Comparison of ENCODE assay signal across 8 mouse cellular contexts in genomic region chr5:114175596-114176171, GRCm38 (mm10). TPM values are rescaled to one million over a fixed set of nuclear protein-coding genes. Genes with fewer than 3 reads are reported as not detected.
A peak's percentile ranks its signal among the peaks of the same experiment; 100 is the strongest.
DNase-seq lines count a peak whose midpoint lies in the region; ATAC-seq and TF ChIP-seq lines count a peak whose summit lies in the region.

No protein-coding gene starts in this region.

- H3K4me1 ChIP-seq in E14TG2a.4 (replicated peaks; ENCODE audit: low read depth, low read length) = peaks cover 56% of the 10 kb centered on the region
- peaks cover 16 to 23% of the 10 kb centered on the region in 2 experiments for H3K4me1 ChIP-seq in heart, embryonic 14.5 days (ENCODE audit: control insufficient read depth in 2 of 2, insufficient read depth in 2 of 2, low read length in 2 of 2)
- H3K4me1 ChIP-seq in liver, embryonic 13.5 days (replicated peaks) = peaks cover 26% of the 10 kb centered on the region
- peaks cover 7% of the 10 kb centered on the region for H3K4me1 ChIP-seq in stomach, embryonic 16.5 days (ENCODE audit: control insufficient read depth, insufficient read depth, low read length)

- under 1% methylated on average over 26 of the region's 26 CpGs for WGBS in heart, embryonic 14.5 days
- under 1% methylated on average over 26 of the region's 26 CpGs for WGBS in liver, embryonic 13.5 days (ENCODE audit: insufficient replicate concordance)
- WGBS in stomach, embryonic 16.5 days = under 1% methylated on average over 26 of the region's 26 CpGs

- no peaks in the 10 kb centered on the region for H3K36me3 ChIP-seq in E14TG2a.4 (ENCODE audit: insufficient read depth, low read length)
- no peaks in the 10 kb centered on the region for H3K36me3 ChIP-seq in heart, embryonic 14.5 days (ENCODE audit: control insufficient read depth, insufficient read depth, low read length)
- H3K36me3 ChIP-seq in liver, embryonic 13.5 days = no peaks in the 10 kb centered on the region
- no peaks in the 10 kb centered on the region for H3K36me3 ChIP-seq in stomach, embryonic 16.5 days (ENCODE audit: control insufficient read depth, insufficient read depth, low read length)

- H3K9ac ChIP-seq in heart, embryonic 14.5 days (ENCODE audit: low read length) = peak overlapping the region; percentile 71
- H3K9ac ChIP-seq in liver, embryonic 13.5 days = peak overlapping the region; percentile 51
- peak overlapping the region; percentile 79 for H3K9ac ChIP-seq in stomach, embryonic 16.5 days (ENCODE audit: low read length)

- no peaks in the 10 kb centered on the region for H3K9me3 ChIP-seq in E14TG2a.4 (ENCODE audit: low read length)
- no peaks in the 10 kb centered on the region for H3K9me3 ChIP-seq in heart, embryonic 14.5 days (ENCODE audit: control insufficient read depth, low read length)
- no peaks in the 10 kb centered on the region for H3K9me3 ChIP-seq in liver, embryonic 13.5 days (replicated peaks)
- no peaks in the 10 kb centered on the region for H3K9me3 ChIP-seq in stomach, embryonic 16.5 days (replicated peaks; ENCODE audit: control insufficient read depth, low read length)

- ATAC-seq in heart, embryonic 14.5 days (ENCODE audit: insufficient number of reproducible peaks, insufficient read depth, low FRiP score, low read depth) = peak; percentile 96
- peak; percentile 96 for ATAC-seq in liver, embryonic 13.5 days (ENCODE audit: low read depth)
- ATAC-seq in stomach, embryonic 16.5 days (ENCODE audit: insufficient read depth, low FRiP score) = peak; percentile 98

- no peak for TF ChIP-seq CTCF in E14TG2a.4 (conservative IDR thresholded peaks at IDR 0.05; ENCODE audit: low read length)

- no peaks in the 10 kb centered on the region for H3K27me3 ChIP-seq in E14TG2a.4 (ENCODE audit: insufficient read depth, low read length)
- H3K27me3 ChIP-seq in heart, embryonic 14.5 days (ENCODE audit: control insufficient read depth, insufficient read depth, low read length) = no peaks in the 10 kb centered on the region
- no peaks in the 10 kb centered on the region for H3K27me3 ChIP-seq in liver, embryonic 13.5 days
- H3K27me3 ChIP-seq in stomach, embryonic 16.5 days (ENCODE audit: control insufficient read depth, insufficient read depth, low read length) = no peaks in the 10 kb centered on the region

- DNase-seq in c-Kit-positive CD71-negative TER-119-negative erythroid progenitor cells, embryonic 14.5 days (ENCODE audit: low read depth) = peak; percentile 90
- peak; percentile 94 for DNase-seq in fibroblast of lung, adult 2 months (ENCODE audit: low read depth)
- DNase-seq in kidney, postnatal 10 days = peak; percentile 99
- DNase-seq in liver, embryonic 13.5 days = peak; percentile 94
- DNase-seq in neural tube, embryonic 10.5 days (ENCODE audit: extremely low spot score, low spot score) = peak; percentile 95

- H3K4me2 ChIP-seq in heart, embryonic 14.5 days (ENCODE audit: low read length) = peak overlapping the region; percentile 79
- H3K4me2 ChIP-seq in liver, embryonic 13.5 days = peak overlapping the region; percentile 81
- H3K4me2 ChIP-seq in stomach, embryonic 16.5 days (ENCODE audit: low read depth, low read length) = peak overlapping the region; percentile 86

- peak overlapping the region; percentile 66 to 94 for H3K27ac ChIP-seq in heart, embryonic 14.5 days (replicated peaks in 1 of 2; ENCODE audit: control insufficient read depth in 1 of 2, insufficient read depth in 1 of 2, low read depth in 2 of 2, low read length in 2 of 2)
- H3K27ac ChIP-seq in liver, embryonic 13.5 days = no peak overlapping the region
- peak overlapping the region; percentile 75 for H3K27ac ChIP-seq in stomach, embryonic 16.5 days (ENCODE audit: low read length)

- peak overlapping the region; percentile 87 for H3K4me3 ChIP-seq in E14TG2a.4 (replicated peaks; ENCODE audit: low read length)
- peak overlapping the region; percentile 53 to 75 for H3K4me3 ChIP-seq in heart, embryonic 14.5 days (ENCODE audit: control insufficient read depth in 1 of 2, insufficient read depth in 1 of 2, low read depth in 1 of 2, low read length in 2 of 2)
- peak overlapping the region; percentile 61 for H3K4me3 ChIP-seq in liver, embryonic 13.5 days (replicated peaks)
- H3K4me3 ChIP-seq in stomach, embryonic 16.5 days (replicated peaks; ENCODE audit: low read length) = peak overlapping the region; percentile 65

RNA-seq across cellular contexts. Expression of gene Acacb, which starts 29.3 kb away (rescaled TPM):
- polyA plus RNA-seq in heart, embryonic 14.5 days (2014; fragmentation: Nextera tagmentation; extraction: Ambion mirVana) = 12.1 and 13.7 TPM in 2 replicates
- 0.28 and 0.56 TPM in 2 replicates for polyA plus RNA-seq in liver, embryonic 13.5 days (2015; fragmentation: Nextera tagmentation; extraction: Ambion mirVana)
- 2.1 and 3.2 TPM in 2 replicates for polyA plus RNA-seq in stomach, embryonic 16.5 days (2015; fragmentation: Nextera tagmentation; extraction: Ambion mirVana)

RNA-seq across cellular contexts. Expression of gene Ung, which starts 45.5 kb away (rescaled TPM):
- polyA plus RNA-seq in heart, embryonic 14.5 days (2014; fragmentation: Nextera tagmentation; extraction: Ambion mirVana) = 28.3 and 34.1 TPM in 2 replicates
- polyA plus RNA-seq in liver, embryonic 13.5 days (2015; fragmentation: Nextera tagmentation; extraction: Ambion mirVana) = 28.9 and 31.9 TPM in 2 replicates
- polyA plus RNA-seq in stomach, embryonic 16.5 days (2015; fragmentation: Nextera tagmentation; extraction: Ambion mirVana) = 33.4 and 34.3 TPM in 2 replicates

RNA-seq across cellular contexts. Expression of gene Alkbh2, which starts 47.7 kb away (rescaled TPM):
- polyA plus RNA-seq in heart, embryonic 14.5 days (2014; fragmentation: Nextera tagmentation; extraction: Ambion mirVana) = 9.1 and 9.8 TPM in 2 replicates
- polyA plus RNA-seq in liver, embryonic 13.5 days (2015; fragmentation: Nextera tagmentation; extraction: Ambion mirVana) = 4.5 and 5.1 TPM in 2 replicates
- polyA plus RNA-seq in stomach, embryonic 16.5 days (2015; fragmentation: Nextera tagmentation; extraction: Ambion mirVana) = 4.8 and 6.1 TPM in 2 replicates
